Mouse (Mus musculus) v-Abl transformed pro-B cells (cell line): ENCODE measurements around the gene Bdh1.
"Not testable (repeated sequence)": the region's sequence is repeated elsewhere in the genome, so short reads cannot be mapped to it uniquely, and the experiment has no call there.

Experiments
- in situ Hi-C, 2 experiments: fragments of 400-800 bp; cut with MboI; formaldehyde crosslinking; loops; one replicate each; pipeline ENCODE4 v1.15.1; 2025; ENCODE audit not compliant: unreplicated experiment in 2 of 2

The Bdh1 gene

DNA sequence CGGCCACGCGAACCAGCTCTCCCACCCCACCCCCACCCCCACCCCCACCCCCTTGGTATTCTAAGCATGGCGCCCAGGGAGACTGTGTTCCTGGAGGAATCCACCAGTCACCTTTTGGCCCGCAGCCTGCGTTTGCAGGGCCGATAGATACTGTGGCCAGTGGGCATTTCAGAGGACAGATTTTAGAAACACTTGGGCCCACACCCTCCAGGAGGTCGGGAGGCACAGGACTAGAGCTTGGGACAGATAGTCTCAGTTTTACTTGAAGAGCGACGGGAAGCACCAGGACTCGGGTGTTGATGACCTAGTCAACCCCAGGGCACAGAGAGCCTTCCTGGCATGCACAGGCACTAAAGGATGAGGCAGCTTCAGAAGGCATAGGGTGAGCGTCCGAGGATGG lies 38.4 kb downstream of the Bdh1 start:
- in situ Hi-C loops, result no loop called here

GRCm38 (mm10) chr16:31461046-31461445 lies 39.0 kb downstream of the Bdh1 start:
- in situ Hi-C loops, result no loop called here

GRCm38 (mm10) chr16:31462113-31462687 lies 40.1 kb downstream of the Bdh1 start:
- in situ Hi-C loops, result no loop called here

DNA sequence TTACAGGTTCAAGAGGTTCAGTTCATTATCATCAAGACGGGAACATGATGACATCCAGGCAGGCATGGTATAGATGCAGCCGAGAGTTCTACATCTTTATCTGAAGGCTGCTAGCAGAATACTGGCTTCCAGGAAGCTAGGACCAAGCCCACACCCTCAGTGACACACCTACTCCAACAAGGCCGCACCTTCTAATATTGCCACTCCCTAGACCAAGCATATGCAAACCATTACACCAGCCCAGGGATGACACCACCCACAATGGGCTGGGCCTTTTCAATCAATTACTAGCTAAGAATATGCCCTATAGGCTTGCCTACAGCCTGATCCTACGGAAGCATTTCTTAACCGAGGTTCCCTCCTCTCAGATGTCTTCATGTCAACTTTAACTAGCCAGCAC lies 42.9 kb downstream of the Bdh1 start:
- in situ Hi-C loops, result no loop called here

- in situ Hi-C loops, result no loop called here
These were observed 43.5 kb downstream of the Bdh1 start for GRCm38 (mm10) chr16:31465630-31466029.

- in situ Hi-C loops, result no loop called here
These were observed 44.0 kb downstream of the Bdh1 start for GRCm38 (mm10) chr16:31466106-31466505.

GRCm38 (mm10) chr16:31470819-31471218 lies 48.7 kb downstream of the Bdh1 start:
- in situ Hi-C loops, result not testable (repeated sequence)

DNA sequence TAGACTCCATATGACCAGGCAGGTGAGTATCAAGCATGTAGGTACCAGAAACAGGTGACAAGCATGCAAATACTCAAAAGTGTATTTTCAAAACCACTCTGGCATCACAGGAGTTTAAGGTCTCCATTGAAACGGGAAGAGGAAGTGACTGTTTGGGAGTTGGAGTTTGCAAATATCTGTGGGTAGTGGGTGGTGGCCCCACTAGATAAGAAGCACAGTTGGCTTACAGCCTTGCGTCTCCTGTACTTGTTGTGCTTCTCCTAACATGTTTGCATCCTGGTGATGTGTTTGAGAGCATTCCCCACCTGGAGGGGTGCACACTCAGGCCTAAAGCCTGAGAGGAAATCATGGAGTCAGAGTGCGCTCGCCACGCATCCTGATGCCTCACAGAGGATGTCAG lies 49.9 kb downstream of the Bdh1 start:
- in situ Hi-C loops, result no loop called here

GRCm38 (mm10) chr16:31473226-31473625 lies 51.1 kb downstream of the Bdh1 start:
- in situ Hi-C loops, result no loop called here

GRCm38 (mm10) chr16:31475123-31475968 lies 53.3 kb downstream of the Bdh1 start:
- in situ Hi-C loops, result no loop called here

GRCm38 (mm10) chr16:31476872-31477603 lies 55.0 kb downstream of the Bdh1 start:
- in situ Hi-C loops, result no loop called here

- in situ Hi-C loops, result no loop called here
These were observed 63.3 kb downstream of the Bdh1 start for GRCm38 (mm10) chr16:31485336-31485735.

DNA sequence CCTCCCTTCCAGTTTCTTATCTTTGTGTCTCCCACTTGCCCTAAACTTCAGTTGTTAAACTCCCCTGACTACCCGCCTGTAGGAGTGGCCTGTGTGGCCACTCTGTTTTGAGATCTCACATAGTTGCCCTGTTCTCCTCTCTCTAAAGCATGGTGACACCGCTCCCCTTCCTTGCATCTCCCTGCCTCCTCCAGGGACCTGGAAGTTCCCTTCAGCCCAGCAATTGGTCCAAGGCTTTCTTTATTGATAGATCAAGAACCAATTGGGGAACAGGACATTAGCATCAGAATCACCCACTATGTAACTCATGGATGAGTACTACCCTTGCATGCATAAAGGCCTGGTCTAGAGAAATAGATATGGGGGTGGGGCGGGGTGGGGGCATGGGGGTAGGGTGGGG lies 65.2 kb downstream of the Bdh1 start:
- in situ Hi-C loops, result no loop called here

DNA sequence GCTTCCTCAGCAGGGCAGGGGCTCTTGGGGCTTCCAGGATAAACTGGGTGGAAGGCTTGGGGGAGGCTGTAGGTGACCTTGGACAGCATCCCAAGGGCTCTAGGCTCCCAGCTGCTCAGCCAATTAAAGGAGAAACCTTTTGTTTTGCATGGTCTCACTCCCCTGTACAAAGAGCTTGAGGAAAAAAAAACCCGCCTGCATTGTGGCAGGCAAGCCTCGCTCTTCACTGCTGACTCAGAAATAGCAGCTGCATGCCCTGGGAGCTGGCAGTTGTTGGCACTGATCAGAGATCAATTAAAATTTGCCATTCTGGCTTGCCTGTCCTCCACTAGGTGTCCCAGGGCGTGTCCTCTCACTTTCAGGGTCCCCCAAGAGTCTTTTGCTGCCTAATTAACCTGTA lies 67.0 kb downstream of the Bdh1 start:
- in situ Hi-C loops, result no loop called here

DNA sequence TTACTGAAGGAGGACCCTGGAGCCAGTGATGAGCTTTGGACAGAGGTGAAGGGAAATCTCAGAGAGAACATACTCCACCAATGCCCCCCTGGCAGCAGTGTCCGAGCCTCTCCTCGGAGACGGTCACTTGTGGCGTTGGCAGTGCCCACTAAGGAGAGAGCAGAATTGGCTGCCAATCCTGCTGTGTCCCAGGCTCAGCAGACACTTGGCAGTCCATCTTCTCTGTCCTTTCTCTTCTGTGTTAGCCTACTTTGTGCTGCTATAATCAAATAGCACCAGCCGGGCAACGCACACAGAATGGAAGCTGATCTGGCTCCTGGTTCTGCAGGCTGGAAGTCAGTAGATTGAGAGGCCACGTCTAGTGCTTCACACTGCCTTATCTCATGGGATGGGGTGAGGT lies 68.9 kb downstream of the Bdh1 start:
- in situ Hi-C loops, result no loop called here

- in situ Hi-C loops, result no loop called here
These were observed 71.0 kb downstream of the Bdh1 start for GRCm38 (mm10) chr16:31492921-31493549.

- in situ Hi-C loops, result no loop called here
These were observed 71.5 kb downstream of the Bdh1 start for GRCm38 (mm10) chr16:31493550-31493965.

GRCm38 (mm10) chr16:31493991-31494390 lies 71.9 kb downstream of the Bdh1 start:
- in situ Hi-C loops, result no loop called here

- in situ Hi-C loops, result no loop called here
These were observed 73.3 kb downstream of the Bdh1 start for GRCm38 (mm10) chr16:31495356-31495755.

DNA sequence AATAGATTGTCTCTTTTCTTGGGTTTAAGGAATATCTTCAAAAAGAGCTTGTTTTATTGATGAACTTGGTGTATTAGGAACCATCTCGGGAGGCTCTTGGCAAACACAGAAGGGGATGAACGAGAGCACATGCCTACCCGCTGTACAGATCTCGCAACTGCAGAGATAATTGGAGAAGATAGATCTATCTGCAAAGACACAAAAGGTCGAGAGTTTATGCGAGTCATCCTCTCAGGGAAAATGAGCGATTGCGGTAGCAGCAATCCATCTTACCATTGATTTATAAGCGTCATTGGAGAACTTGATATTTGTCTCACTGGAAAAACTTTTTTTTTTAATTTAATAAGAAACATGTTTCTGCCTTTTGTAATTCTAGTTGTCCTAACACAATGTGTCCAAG lies 73.7 kb downstream of the Bdh1 start:
- in situ Hi-C loops, result no loop called here

DNA sequence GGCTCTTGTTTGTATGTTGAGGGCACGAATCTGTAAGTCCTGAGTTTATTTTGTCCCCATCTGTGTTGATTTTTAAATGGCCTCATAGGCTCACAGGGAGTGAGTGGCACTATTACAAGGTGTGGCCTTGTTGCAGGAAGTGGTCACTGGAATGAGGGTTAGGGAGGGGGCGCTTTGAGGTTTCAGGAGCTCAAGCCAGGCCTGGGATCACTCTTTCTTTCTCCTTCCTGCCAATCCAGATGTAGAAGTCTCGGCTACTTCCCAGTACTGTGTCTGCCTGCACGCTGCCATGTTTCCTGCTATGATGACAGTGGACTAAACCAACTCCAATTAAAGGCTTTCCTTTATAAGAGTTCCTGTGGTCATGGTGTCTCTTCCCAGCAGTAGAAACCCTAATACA lies 76.3 kb downstream of the Bdh1 start:
- in situ Hi-C loops, result no loop called here
